8 mouse cellular contexts compared by ENCODE assay signal in genomic region chr1:53977806-53978513, GRCm38 (mm10).
DNase-seq lines count a peak whose midpoint lies in the region; ATAC-seq lines count a peak whose summit lies in the region.

No protein-coding gene starts in this region.

- H3K4me1 ChIP-seq in forebrain, embryonic 10.5 days, result 0 out of 2 replicates have a peak, but pooled peaks cover under 1% of the 10 kb centered on the region
- no peaks in the 10 kb centered on the region for H3K4me1 ChIP-seq in forebrain, embryonic 15.5 days
- peaks cover 21% of the 10 kb centered on the region for H3K4me1 ChIP-seq in heart, embryonic 12.5 days (replicated peaks)
- H3K4me1 ChIP-seq in limb, embryonic 12.5 days (replicated peaks), result no peaks in the 10 kb centered on the region

- 90% methylated on average over 8 of the region's 8 CpGs for WGBS in forebrain, embryonic 10.5 days
- whole genome bisulfite sequencing in forebrain, embryonic 15.5 days, result 84% methylated on average over 8 of the region's 8 CpGs
- 65% methylated on average over 8 of the region's 8 CpGs for WGBS in heart, embryonic 12.5 days
- WGBS in limb, embryonic 12.5 days, result 72% methylated on average over 8 of the region's 8 CpGs

- no peaks in the 10 kb centered on the region for H3K27me3 ChIP-seq in forebrain, embryonic 10.5 days (ENCODE audit: poor library complexity, severe bottlenecking)
- H3K27me3 ChIP-seq in forebrain, embryonic 15.5 days, result no peaks in the 10 kb centered on the region
- no peaks in the 10 kb centered on the region for H3K27me3 ChIP-seq in heart, embryonic 12.5 days (replicated peaks)
- H3K27me3 ChIP-seq in limb, embryonic 12.5 days, result no peaks in the 10 kb centered on the region

- H3K9me3 ChIP-seq in forebrain, embryonic 10.5 days, result no peaks in the 10 kb centered on the region
- H3K9me3 ChIP-seq in forebrain, embryonic 15.5 days, result no peaks in the 10 kb centered on the region
- no peaks in the 10 kb centered on the region for H3K9me3 ChIP-seq in heart, embryonic 12.5 days (replicated peaks)
- no peaks in the 10 kb centered on the region for H3K9me3 ChIP-seq in limb, embryonic 12.5 days

- no peak for ATAC-seq in forebrain, embryonic 15.5 days (replicated peaks)
- ATAC-seq in heart, embryonic 12.5 days (ENCODE audit: insufficient number of reproducible peaks, low FRiP score), result peak; percentile 58; the same call in 1 of the 2 replicates
- ATAC-seq in limb, embryonic 12.5 days (ENCODE audit: insufficient number of reproducible peaks, insufficient read depth, low FRiP score, low TSS enrichment, low read depth), result no peak

- no peak overlapping the region for H3K4me2 ChIP-seq in forebrain, embryonic 15.5 days (replicated peaks)
- peak overlapping the region; percentile 46 for H3K4me2 ChIP-seq in heart, embryonic 12.5 days
- H3K4me2 ChIP-seq in limb, embryonic 12.5 days, result no peak overlapping the region

- intact Hi-C loops in left cerebral cortex, postnatal 36 days (cut with DNase I), result no loop called here

- H3K27ac ChIP-seq in forebrain, embryonic 10.5 days, result 0 out of 2 replicates have a peak overlapping the region, but pooled peaks have one; percentile 65
- H3K27ac ChIP-seq in forebrain, embryonic 15.5 days (replicated peaks), result no peak overlapping the region
- H3K27ac ChIP-seq in heart, embryonic 12.5 days (ENCODE audit: poor library complexity, severe bottlenecking), result peak overlapping the region; percentile 82
- H3K27ac ChIP-seq in limb, embryonic 12.5 days, result peak overlapping the region; percentile 53; the same call in 1 of the 2 replicates

- no peak for DNase-seq in forebrain, embryonic 10.5 days (ENCODE audit: extremely low spot score, low spot score)
- DNase-seq in brain, adult 2 months (ENCODE audit: low read depth, low spot score), result peak; percentile 82
- DNase-seq in Muller cell, postnatal 12 days (ENCODE audit: inconsistent ontology term), result no peak
- no peak for DNase-seq in right cerebral cortex, postnatal 10 days (ENCODE audit: low spot score in 2 of 2)
- DNase-seq in left cerebral cortex, postnatal 36 days (ENCODE audit: low spot score in 2 of 2), result no peak

- H3K36me3 ChIP-seq in forebrain, embryonic 10.5 days (replicated peaks), result no peaks in the 10 kb centered on the region
- H3K36me3 ChIP-seq in forebrain, embryonic 15.5 days, result no peaks in the 10 kb centered on the region
- no peaks in the 10 kb centered on the region for H3K36me3 ChIP-seq in heart, embryonic 12.5 days
- H3K36me3 ChIP-seq in limb, embryonic 12.5 days, result no peaks in the 10 kb centered on the region

- no peak overlapping the region for H3K9ac ChIP-seq in forebrain, embryonic 15.5 days (replicated peaks)
- H3K9ac ChIP-seq in heart, embryonic 12.5 days, result no peak overlapping the region
- no peak overlapping the region for H3K9ac ChIP-seq in limb, embryonic 12.5 days (replicated peaks)

- no peak overlapping the region for H3K4me3 ChIP-seq in forebrain, embryonic 10.5 days
- H3K4me3 ChIP-seq in forebrain, embryonic 15.5 days, result no peak overlapping the region
- peak overlapping the region; percentile 17 for H3K4me3 ChIP-seq in heart, embryonic 12.5 days
- H3K4me3 ChIP-seq in limb, embryonic 12.5 days (replicated peaks), result no peak overlapping the region
